Mouse (Mus musculus): ENCODE measurements at regions not wholly inside any gene's neighbourhood (a gene's known extent, or its start where the extent isn't known, plus 50 kb on each side); places are given as distances from the start of the nearest gene placed in this dataset.

DNA sequence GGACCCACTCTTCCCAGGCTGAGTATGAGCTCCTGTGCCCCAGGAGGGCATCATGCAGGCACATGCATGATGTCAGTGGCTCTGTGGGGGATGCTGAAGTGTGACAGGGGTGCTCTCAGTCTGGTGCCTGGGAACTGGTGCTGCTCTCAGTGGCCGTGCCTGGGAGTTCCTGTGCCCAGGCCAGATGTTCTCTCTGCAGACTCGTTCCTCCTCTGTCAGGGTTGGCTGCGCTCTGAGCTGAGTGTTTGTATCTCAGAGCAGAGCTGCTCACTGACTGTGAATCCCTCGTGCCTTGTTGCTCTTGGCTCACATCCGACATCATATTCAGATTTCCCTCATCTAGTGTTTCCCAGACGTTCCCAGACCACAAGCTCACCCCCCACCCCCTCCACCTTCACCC lies 382.5 kb upstream of the Hs6st1 start:
- TF ChIP-seq CTCF (IDR thresholded peaks at IDR 0.05; ENCODE audit: low read depth, low read length) (no peak), POLR2A (IDR thresholded peaks at IDR 0.05; ENCODE audit: extremely low read depth, insufficient read depth, low read length) (no peak)
